Mouse (Mus musculus) liver, adult (tissue): ENCODE results near the gene Rgsl1.

Experiments
- GATA4 ChIP-seq: IDR thresholded peaks from 2 replicates; pipeline ENCODE4 v1.6.1; 2014; ENCODE audit warnings: mild to moderate bottlenecking, low read length; ENCODE audit not compliant: insufficient replicate concordance

The Rgsl1 gene

GRCm38 (mm10) chr1:153794241-153794640 lies 49.7 kb downstream of the Rgsl1 start:
- no peak for TF ChIP-seq GATA4

- no peak for TF ChIP-seq GATA4
Measured at GRCm38 (mm10) chr1:153790708-153791107, 53.2 kb downstream of the Rgsl1 start.

- no peak for TF ChIP-seq GATA4
Measured at GRCm38 (mm10) chr1:153785608-153786007, 58.3 kb downstream of the Rgsl1 start.

GRCm38 (mm10) chr1:153783339-153783738 lies 60.6 kb downstream of the Rgsl1 start:
- TF ChIP-seq GATA4, result no peak

GRCm38 (mm10) chr1:153778205-153778604 lies 65.7 kb downstream of the Rgsl1 start:
- no peak for TF ChIP-seq GATA4

GRCm38 (mm10) chr1:153776257-153776656 lies 67.7 kb downstream of the Rgsl1 start:
- TF ChIP-seq GATA4, result no peak

- TF ChIP-seq GATA4, result no peak
Measured at GRCm38 (mm10) chr1:153775174-153775573, 68.8 kb downstream of the Rgsl1 start.

GRCm38 (mm10) chr1:153770776-153771167 lies 73.2 kb downstream of the Rgsl1 start:
- no peak for TF ChIP-seq GATA4

- peak; percentile 11; the same call in 1 of the 2 replicates for TF ChIP-seq GATA4
Measured at GRCm38 (mm10) chr1:153769998-153770775, 73.8 kb downstream of the Rgsl1 start.

GRCm38 (mm10) chr1:153768465-153768864 lies 75.5 kb downstream of the Rgsl1 start:
- no peak for TF ChIP-seq GATA4

- TF ChIP-seq GATA4, result no peak
Measured at GRCm38 (mm10) chr1:153767281-153767680, 76.7 kb downstream of the Rgsl1 start.

GRCm38 (mm10) chr1:153766298-153766697 lies 77.6 kb downstream of the Rgsl1 start:
- no peak for TF ChIP-seq GATA4

GRCm38 (mm10) chr1:153764136-153764535 lies 79.8 kb downstream of the Rgsl1 start:
- TF ChIP-seq GATA4, result no peak

- no peak for TF ChIP-seq GATA4
Measured at GRCm38 (mm10) chr1:153753725-153754464, 90.0 kb downstream of the Rgsl1 start.

GRCm38 (mm10) chr1:153752521-153752920 lies 91.4 kb downstream of the Rgsl1 start:
- no peak for TF ChIP-seq GATA4

- TF ChIP-seq GATA4, result peak; percentile 85
Measured at GRCm38 (mm10) chr1:153751763-153752301, 92.1 kb downstream of the Rgsl1 start.
